Mouse (Mus musculus) forebrain, embryonic 11.5 days (tissue): ENCODE measurements at regions not wholly inside any gene's neighbourhood (a gene's known extent, or its start where the extent isn't known, plus 50 kb on each side); places are given as distances from the start of the nearest gene placed in this dataset.

Experiments used
- ATAC-seq: fragments of 200-750 bp; cut with Nextera tagmentation; replicated peaks from 2 replicates; pipeline ENCODE4 v1.8.0; 2017; ENCODE audit warnings: moderate TSS enrichment; ENCODE audit not compliant: low FRiP score
- DNase-seq: peaks from one replicate; pipeline ENCODE4 v3.0.0-alpha.2; 2017; ENCODE audit warnings: low spot score
- H3K27ac ChIP-seq: fragments of 300-500 bp; sonication (generic); 2 replicates; pipeline ENCODE4 v1.5.1; 2014; ENCODE audit warnings: low read depth, low read length
- H3K27me3 ChIP-seq: fragments of 300-500 bp; sonication (generic); 2 replicates; pipeline ENCODE4 v1.6.1; 2014; ENCODE audit warnings: mild to moderate bottlenecking, low read length, mixed read lengths; ENCODE audit not compliant: control insufficient read depth, insufficient read depth
- H3K36me3 ChIP-seq: fragments of 300-500 bp; sonication (generic); 2 replicates; pipeline ENCODE4 v1.6.1; 2014; ENCODE audit warnings: mild to moderate bottlenecking, low read length, moderate library complexity, mixed read lengths; ENCODE audit not compliant: control insufficient read depth, insufficient read depth
- H3K4me1 ChIP-seq: fragments of 300-500 bp; sonication (generic); replicated peaks from 2 replicates; pipeline ENCODE4 v1.6.1; 2014; ENCODE audit warnings: low read length, mixed read lengths; ENCODE audit not compliant: control insufficient read depth, insufficient read depth
- H3K4me2 ChIP-seq: fragments of 300-500 bp; sonication (generic); 2 replicates; pipeline ENCODE4 v1.6.1; 2014; ENCODE audit warnings: low read depth, mild to moderate bottlenecking, low read length, moderate library complexity, mixed read lengths; ENCODE audit not compliant: severe bottlenecking
- H3K4me3 ChIP-seq: fragments of 300-500 bp; sonication (generic); 2 replicates; pipeline ENCODE4 v1.5.1; 2014; ENCODE audit warnings: low read depth, low read length
- H3K9ac ChIP-seq: fragments of 300-500 bp; sonication (generic); 2 replicates; pipeline ENCODE4 v1.6.1; 2014; ENCODE audit warnings: low read length
- H3K9me3 ChIP-seq: fragments of 300-500 bp; sonication (generic); 2 replicates; pipeline ENCODE4 v1.6.1; 2016; ENCODE audit warnings: low read length, mixed read lengths; ENCODE audit not compliant: control insufficient read depth
- WGBS: fragments of 180-500 bp; shearing (Covaris S2); extraction: QIAGEN DNeasy Blood & Tissue Kit; methylation state at CpG from one replicate; pipeline ENCODE4 v1.1.7; 2014; 5-methylcytosine and 5-hydroxymethylcytosine counted together

DNA sequence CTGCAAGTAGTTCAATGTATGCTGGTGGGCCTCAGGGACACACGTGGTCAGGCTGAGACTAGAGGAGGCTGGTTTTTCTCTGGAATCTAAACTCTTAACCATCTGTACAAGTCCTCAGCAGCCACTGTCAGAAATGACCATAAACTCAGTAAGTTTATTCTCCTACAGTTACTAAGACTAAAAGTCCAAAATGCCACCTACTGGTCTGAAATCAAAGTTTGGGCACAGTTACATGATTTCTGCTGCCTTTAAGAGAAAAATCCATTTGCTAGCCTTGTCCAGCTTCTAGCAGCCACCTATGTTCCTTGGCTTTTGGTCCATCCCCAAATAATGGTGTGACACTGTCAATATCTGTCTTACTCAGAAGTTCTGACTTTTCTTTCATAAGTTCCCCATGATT is 300.2 kb upstream of the Thbs1 start:
- no peak overlapping the region for H3K9ac ChIP-seq
- no peak overlapping the region for H3K4me3 ChIP-seq
- no peaks in the 10 kb centered on the region for H3K36me3 ChIP-seq
- H3K9me3 ChIP-seq, result no peaks in the 10 kb centered on the region
- H3K4me1 ChIP-seq, result no peaks in the 10 kb centered on the region
- WGBS, result 74% methylated on average over 1 of the region's 1 CpGs
- no peak overlapping the region for H3K4me2 ChIP-seq
- no peak for DNase-seq
- ATAC-seq, result no peak
- H3K27ac ChIP-seq, result no peak overlapping the region
- H3K27me3 ChIP-seq, result no peaks in the 10 kb centered on the region

DNA sequence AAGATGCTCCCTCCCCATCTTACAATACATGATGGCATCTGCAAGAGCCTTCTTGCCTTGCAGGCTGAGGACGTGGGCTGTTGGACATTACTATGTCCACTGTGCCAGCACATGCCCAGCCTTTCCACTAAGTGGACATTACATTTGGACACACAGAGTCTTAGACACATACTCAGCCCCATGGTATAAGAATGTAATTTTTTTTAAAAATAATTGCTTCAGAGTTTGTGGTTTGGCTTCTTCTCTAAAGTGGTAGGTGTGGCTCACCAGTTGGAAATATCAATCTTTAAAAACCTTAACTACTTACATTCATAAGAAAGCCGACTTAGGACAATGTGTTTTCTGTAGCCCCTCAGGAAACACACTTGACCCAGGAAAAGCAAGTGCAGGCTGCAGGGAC is 299.7 kb upstream of the Thbs1 start:
- DNase-seq (no peak), ATAC-seq (no peak)
- Histone ChIP-seq H3K4me2 (no peak overlapping the region), H3K9me3 (no peaks in the 10 kb centered on the region), H3K27ac (no peak overlapping the region), H3K27me3 (no peaks in the 10 kb centered on the region), H3K4me3 (no peak overlapping the region), H3K36me3 (no peaks in the 10 kb centered on the region), H3K9ac (no peak overlapping the region), H3K4me1 (no peaks in the 10 kb centered on the region)
- WGBS, result 85% methylated on average over 2 of the region's 2 CpGs

- Histone ChIP-seq H3K27ac (no peak overlapping the region), H3K9ac (no peak overlapping the region), H3K4me3 (no peak overlapping the region), H3K4me2 (no peak overlapping the region), H3K9me3 (no peaks in the 10 kb centered on the region), H3K36me3 (no peaks in the 10 kb centered on the region), H3K27me3 (no peaks in the 10 kb centered on the region), H3K4me1 (no peaks in the 10 kb centered on the region)
- DNase-seq, result no peak
- no peak for ATAC-seq
- 90% methylated on average over 3 of the region's 3 CpGs for WGBS
These were observed 291.9 kb upstream of the Thbs1 start for GRCm38 (mm10) chr2:117819701-117820225.

DNA sequence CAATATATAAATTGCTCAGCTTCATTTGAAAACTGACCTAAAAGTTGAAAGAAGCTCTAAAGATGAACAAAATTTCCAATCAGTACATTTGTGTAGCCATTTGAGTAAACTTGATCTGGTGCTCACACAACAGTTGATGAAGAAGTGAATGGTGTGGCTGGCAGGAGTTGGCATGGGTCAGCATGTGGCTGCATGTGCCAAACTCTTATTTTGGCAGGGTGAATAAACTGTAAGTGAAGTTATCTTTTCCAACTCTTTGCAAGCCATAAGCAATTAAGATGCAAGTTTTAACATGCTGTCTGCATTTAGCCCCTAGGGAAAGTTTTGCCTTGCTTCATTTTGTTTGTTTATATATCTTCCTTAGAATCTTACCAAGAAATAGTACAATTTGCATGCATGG is 291.0 kb upstream of the Thbs1 start:
- Histone ChIP-seq H3K9ac (no peak overlapping the region), H3K27ac (no peak overlapping the region), H3K4me1 (no peaks in the 10 kb centered on the region), H3K36me3 (no peaks in the 10 kb centered on the region), H3K9me3 (no peaks in the 10 kb centered on the region), H3K4me3 (no peak overlapping the region), H3K27me3 (no peaks in the 10 kb centered on the region), H3K4me2 (no peak overlapping the region)
- ATAC-seq, result no peak
- no peak for DNase-seq

- WGBS, result 86% methylated on average over 8 of the region's 8 CpGs
- Histone ChIP-seq H3K9me3 (no peaks in the 10 kb centered on the region), H3K27ac (no peak overlapping the region), H3K4me1 (no peaks in the 10 kb centered on the region), H3K27me3 (no peaks in the 10 kb centered on the region), H3K4me3 (no peak overlapping the region), H3K9ac (no peak overlapping the region), H3K4me2 (no peak overlapping the region), H3K36me3 (no peaks in the 10 kb centered on the region)
- DNase-seq (no peak), ATAC-seq (no peak)
These were observed 286.6 kb upstream of the Thbs1 start for GRCm38 (mm10) chr2:117825088-117825487.

- Histone ChIP-seq H3K4me2 (no peak overlapping the region), H3K27me3 (no peaks in the 10 kb centered on the region), H3K27ac (no peak overlapping the region), H3K36me3 (no peaks in the 10 kb centered on the region), H3K4me3 (no peak overlapping the region), H3K9ac (no peak overlapping the region), H3K4me1 (no peaks in the 10 kb centered on the region), H3K9me3 (no peaks in the 10 kb centered on the region)
- WGBS, result 88% methylated on average over 3 of the region's 3 CpGs
- DNase-seq (no peak), ATAC-seq (no peak)
These were observed 284.4 kb upstream of the Thbs1 start for GRCm38 (mm10) chr2:117827278-117827677.

DNA sequence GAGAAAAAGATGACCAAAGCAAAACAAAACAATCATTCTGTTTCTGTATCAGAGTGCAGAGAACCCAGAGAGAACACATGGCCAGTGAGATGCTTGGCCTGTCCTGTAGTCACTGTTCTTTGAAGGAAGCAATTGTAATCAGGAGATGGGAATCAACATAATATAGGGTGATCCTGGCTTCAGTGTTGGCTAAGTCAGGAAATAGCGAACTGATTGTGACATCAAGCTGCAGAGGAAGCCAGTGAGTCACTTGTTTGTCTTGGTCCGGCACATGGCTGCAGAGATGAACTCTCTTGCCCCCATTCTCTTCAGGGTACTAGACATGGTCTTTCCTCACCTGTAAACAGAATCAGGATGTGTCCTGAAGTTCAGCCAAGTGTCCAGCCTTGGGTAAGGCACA is 273.3 kb upstream of the Thbs1 start:
- no peak overlapping the region for H3K27ac ChIP-seq
- ATAC-seq (no peak), DNase-seq (no peak)
- WGBS, result 70% methylated on average over 2 of the region's 2 CpGs
- no peaks in the 10 kb centered on the region for H3K36me3 ChIP-seq
- no peak overlapping the region for H3K4me2 ChIP-seq
- no peaks in the 10 kb centered on the region for H3K4me1 ChIP-seq
- no peak overlapping the region for H3K9ac ChIP-seq
- H3K9me3 ChIP-seq, result no peaks in the 10 kb centered on the region
- no peaks in the 10 kb centered on the region for H3K27me3 ChIP-seq
- no peak overlapping the region for H3K4me3 ChIP-seq

DNA sequence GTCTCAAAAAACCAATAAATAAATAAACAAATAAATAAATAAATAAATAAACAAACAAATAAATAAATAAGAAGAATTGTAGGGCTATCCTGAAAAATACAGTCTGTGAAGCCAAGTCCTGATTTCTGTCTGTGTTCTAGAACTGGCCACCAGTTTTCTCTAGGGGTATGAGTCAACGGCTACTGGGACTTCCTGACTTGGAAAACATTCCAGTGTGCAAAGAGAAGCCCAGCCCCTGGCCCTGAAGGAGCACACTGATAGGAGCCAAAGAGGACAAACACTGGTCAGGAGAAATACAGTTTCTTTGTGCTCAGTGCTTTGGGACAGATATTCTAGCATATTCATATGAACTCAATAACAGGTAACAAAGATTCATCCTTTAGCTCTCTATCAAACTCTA is 271.3 kb upstream of the Thbs1 start:
- ATAC-seq (no peak), DNase-seq (no peak)
- Histone ChIP-seq H3K27me3 (no peaks in the 10 kb centered on the region), H3K4me3 (no peak overlapping the region), H3K36me3 (no peaks in the 10 kb centered on the region), H3K9ac (no peak overlapping the region), H3K27ac (no peak overlapping the region), H3K4me1 (no peaks in the 10 kb centered on the region), H3K9me3 (no peaks in the 10 kb centered on the region), H3K4me2 (no peak overlapping the region)
- WGBS, result 91% methylated on average over 1 of the region's 1 CpGs

DNA sequence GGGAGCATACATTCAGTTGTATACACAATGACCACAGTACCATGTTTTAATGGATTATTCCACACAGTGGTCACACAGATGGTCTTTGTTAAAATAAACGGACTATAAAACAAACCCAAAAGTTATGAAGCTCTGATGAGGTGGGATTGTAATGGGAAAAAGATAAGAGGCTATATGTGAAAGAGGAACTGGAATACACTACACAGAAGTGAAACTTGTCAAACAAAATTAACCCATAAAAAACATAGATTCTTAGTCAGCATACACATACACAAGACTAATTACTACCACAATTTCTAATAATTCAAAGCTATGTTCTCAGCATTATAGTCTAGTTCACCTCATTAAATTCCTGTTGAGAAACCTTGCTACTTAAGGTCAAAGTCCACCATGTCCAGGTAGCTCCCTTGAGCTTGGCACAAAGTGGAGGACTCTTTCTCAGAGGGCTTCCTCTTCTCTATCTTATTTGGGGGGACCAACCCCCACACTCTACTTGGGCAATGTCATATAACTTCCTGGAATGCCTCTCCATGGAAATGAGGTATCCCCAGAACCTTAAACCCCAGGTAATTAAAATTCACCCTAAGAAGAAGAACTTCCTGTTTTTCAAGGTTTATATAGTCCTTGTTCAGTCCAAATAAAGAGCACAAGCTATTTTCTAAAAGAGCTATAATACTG is 269.2 kb upstream of the Thbs1 start:
- H3K36me3 ChIP-seq, result no peaks in the 10 kb centered on the region
- DNase-seq (no peak), ATAC-seq (no peak)
- H3K27me3 ChIP-seq, result no peaks in the 10 kb centered on the region
- no peak overlapping the region for H3K4me3 ChIP-seq
- H3K4me2 ChIP-seq, result no peak overlapping the region
- H3K4me1 ChIP-seq, result no peaks in the 10 kb centered on the region
- 71% methylated on average over 1 of the region's 1 CpGs for WGBS
- H3K9me3 ChIP-seq, result no peaks in the 10 kb centered on the region
- H3K27ac ChIP-seq, result no peak overlapping the region
- H3K9ac ChIP-seq, result no peak overlapping the region
